Mouse (Mus musculus) kidney, adult 2 months (tissue): ENCODE measurements around the gene Ap3m1.

Experiments
- CTCF ChIP-seq: fragments of 200-500 bp; conservative IDR thresholded peaks from 2 replicates; pipeline ENCODE4 v1.5.1; 2011; ENCODE audit warnings: low read depth, mild to moderate bottlenecking, control low read depth, low read length, moderate library complexity, mixed read lengths; ENCODE audit not compliant: insufficient read depth, insufficient read length
- POLR2A ChIP-seq: fragments of 200-500 bp; IDR thresholded peaks from one replicate; pipeline ENCODE4 v1.6.1; 2011; ENCODE audit warnings: low read depth, low read length, control low read depth

- TF ChIP-seq POLR2A (no peak), CTCF (no peak)
Observed at GRCm38 (mm10) chr14:21090400-21090799, 38.1 kb upstream of the Ap3m1 start.
